Mouse (Mus musculus) stomach, adult 2 months (tissue): ENCODE data around the gene Slc35b3. TPM values are rescaled to one million over a fixed set of nuclear protein-coding genes. Genes with fewer than 3 reads are reported as not detected.

ENCODE experiments used
- polyA plus RNA-seq: library from polyadenylated mRNA; depleted of rRNA; stranded (reverse); fragments of >200 nt; gene quantifications from 2 replicates; pipeline ENCODE4 v1.2.3, GENCODE M21; 2012; rRNA removed

Gene Slc35b3
- polyA plus RNA-seq: 2.4 and 4.8 TPM in 2 replicates

GRCm38 (mm10) chr13:38960063-38961050, at the start of gene Slc35b3:
Gene Slc35b3 (minus strand): TSS chr13:38960875.

